Mouse (Mus musculus): Measurements from ENCODE around the gene Nup188. TPM values are rescaled to one million over a fixed set of nuclear protein-coding genes. Genes with fewer than 3 reads are reported as not detected.

The Nup188 gene
- polyA plus RNA-seq, 1 experiment = 17.5 TPM

- Histone ChIP-seq H3K36me3 (ENCODE audit: control insufficient read depth, insufficient read depth, low read length) (peaks cover 3% of the 10 kb centered on the region), H3K4me1 (ENCODE audit: control insufficient read depth, insufficient read depth, low read length) (no peaks in the 10 kb centered on the region), H3K27ac (ENCODE audit: insufficient read depth, low read depth, low read length) (no peak overlapping the region), H3K4me3 (ENCODE audit: insufficient read depth, low read depth, low read length) (no peak overlapping the region), H3K27me3 (replicated peaks; ENCODE audit: control insufficient read depth, insufficient read depth, low read length) (no peaks in the 10 kb centered on the region)
- 88% methylated on average over 4 of the region's 4 CpGs for WGBS
- DNase-seq = no peak
- TF ChIP-seq POLR2A (IDR thresholded peaks at IDR 0.05; ENCODE audit: low read depth, low read length) (no peak), CTCF (conservative IDR thresholded peaks at IDR 0.05; ENCODE audit: insufficient read depth, insufficient read length, low read depth, low read length) (no peak)
Measured at GRCm38 (mm10) chr2:30319260-30319659, 33.1 kb downstream of the Nup188 start.

- H3K4me3 ChIP-seq (ENCODE audit: insufficient read depth, low read depth, low read length) = no peak overlapping the region
- H3K27ac ChIP-seq (ENCODE audit: insufficient read depth, low read depth, low read length) = no peak overlapping the region
- TF ChIP-seq CTCF (conservative IDR thresholded peaks at IDR 0.05; ENCODE audit: insufficient read depth, insufficient read length, low read depth, low read length) = no peak
- TF ChIP-seq POLR2A (IDR thresholded peaks at IDR 0.05; ENCODE audit: low read depth, low read length) = no peak
- peaks cover 2% of the 10 kb centered on the region; the same call in 1 of the 2 replicates for H3K36me3 ChIP-seq (ENCODE audit: control insufficient read depth, insufficient read depth, low read length)
- DNase-seq = no peak
- H3K27me3 ChIP-seq (replicated peaks; ENCODE audit: control insufficient read depth, insufficient read depth, low read length) = no peaks in the 10 kb centered on the region
- WGBS = 89% methylated on average over 7 of the region's 7 CpGs
- no peaks in the 10 kb centered on the region for H3K4me1 ChIP-seq (ENCODE audit: control insufficient read depth, insufficient read depth, low read length)
Measured at GRCm38 (mm10) chr2:30323111-30323510, 36.9 kb downstream of the Nup188 start.

DNA sequence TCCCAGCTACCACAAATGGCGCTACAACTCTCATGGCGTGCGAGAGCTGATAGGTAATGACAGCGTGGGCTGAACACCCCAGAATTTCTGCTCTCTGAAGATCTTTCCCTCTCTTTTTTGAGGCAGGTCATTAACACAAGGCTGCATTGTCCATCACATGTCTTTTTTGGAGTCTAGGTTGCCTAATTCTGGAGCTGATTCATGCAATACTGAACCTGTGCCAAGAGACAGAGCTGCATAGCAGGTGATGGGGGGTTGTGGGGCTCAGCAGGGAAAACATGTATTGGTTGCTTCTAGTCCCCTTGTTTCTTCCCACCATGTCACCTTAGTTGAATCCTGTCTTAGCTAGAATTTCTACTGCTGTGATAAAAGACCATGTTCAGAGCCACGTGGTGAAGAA, 39.1 kb downstream of the Nup188 start:
- 95% methylated on average over 5 of the region's 5 CpGs for WGBS
- Histone ChIP-seq H3K36me3 (ENCODE audit: control insufficient read depth, insufficient read depth, low read length) (0 out of 2 replicates have a peak, but pooled peaks cover 2% of the 10 kb centered on the region), H3K27ac (ENCODE audit: insufficient read depth, low read depth, low read length) (no peak overlapping the region), H3K27me3 (replicated peaks; ENCODE audit: control insufficient read depth, insufficient read depth, low read length) (no peaks in the 10 kb centered on the region), H3K4me3 (ENCODE audit: insufficient read depth, low read depth, low read length) (no peak overlapping the region), H3K4me1 (ENCODE audit: control insufficient read depth, insufficient read depth, low read length) (no peaks in the 10 kb centered on the region)
- DNase-seq = no peak
- TF ChIP-seq POLR2A (IDR thresholded peaks at IDR 0.05; ENCODE audit: low read depth, low read length) (no peak), CTCF (conservative IDR thresholded peaks at IDR 0.05; ENCODE audit: insufficient read depth, insufficient read length, low read depth, low read length) (no peak)

DNA sequence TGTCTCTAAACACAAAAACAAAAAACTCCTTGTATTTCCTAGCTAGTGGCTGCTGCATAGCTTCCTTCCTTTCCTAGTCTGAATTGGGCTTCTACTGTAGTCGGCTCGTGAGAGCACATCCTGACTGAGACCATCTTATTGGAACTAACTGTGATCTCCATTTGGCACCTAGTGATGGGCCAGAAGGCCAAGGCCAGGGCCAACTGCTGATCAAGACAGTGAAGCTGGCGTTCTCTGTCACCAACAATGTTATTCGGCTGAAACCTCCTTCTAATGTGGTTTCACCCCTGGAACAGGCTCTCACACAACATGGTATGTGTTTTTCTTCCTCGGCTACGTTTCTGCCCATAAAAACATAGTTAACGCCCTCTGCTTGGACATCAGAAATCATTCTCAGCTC, 41.1 kb downstream of the Nup188 start:
- H3K27me3 ChIP-seq (replicated peaks; ENCODE audit: control insufficient read depth, insufficient read depth, low read length) = no peaks in the 10 kb centered on the region
- no peak overlapping the region for H3K4me3 ChIP-seq (ENCODE audit: insufficient read depth, low read depth, low read length)
- H3K4me1 ChIP-seq (ENCODE audit: control insufficient read depth, insufficient read depth, low read length) = no peaks in the 10 kb centered on the region
- DNase-seq = no peak
- no peak overlapping the region for H3K27ac ChIP-seq (ENCODE audit: insufficient read depth, low read depth, low read length)
- 0 out of 2 replicates have a peak, but pooled peaks cover 2% of the 10 kb centered on the region for H3K36me3 ChIP-seq (ENCODE audit: control insufficient read depth, insufficient read depth, low read length)
- 86% methylated on average over 7 of the region's 7 CpGs for WGBS
- TF ChIP-seq POLR2A (IDR thresholded peaks at IDR 0.05; ENCODE audit: low read depth, low read length) = no peak
- TF ChIP-seq CTCF (conservative IDR thresholded peaks at IDR 0.05; ENCODE audit: insufficient read depth, insufficient read length, low read depth, low read length) = no peak

- H3K27me3 ChIP-seq (replicated peaks; ENCODE audit: control insufficient read depth, insufficient read depth, low read length) = no peaks in the 10 kb centered on the region
- no peak overlapping the region for H3K27ac ChIP-seq (ENCODE audit: insufficient read depth, low read depth, low read length)
- H3K36me3 ChIP-seq (ENCODE audit: control insufficient read depth, insufficient read depth, low read length) = peaks cover 2% of the 10 kb centered on the region; the same call in 1 of the 2 replicates
- no peak overlapping the region for H3K4me3 ChIP-seq (ENCODE audit: insufficient read depth, low read depth, low read length)
- DNase-seq = no peak
- H3K4me1 ChIP-seq (ENCODE audit: control insufficient read depth, insufficient read depth, low read length) = no peaks in the 10 kb centered on the region
- no peak for TF ChIP-seq CTCF (conservative IDR thresholded peaks at IDR 0.05; ENCODE audit: insufficient read depth, insufficient read length, low read depth, low read length)
- no peak for TF ChIP-seq POLR2A (IDR thresholded peaks at IDR 0.05; ENCODE audit: low read depth, low read length)
- 87% methylated on average over 3 of the region's 3 CpGs for WGBS
Measured at GRCm38 (mm10) chr2:30328791-30329190, 42.6 kb downstream of the Nup188 start.

DNA sequence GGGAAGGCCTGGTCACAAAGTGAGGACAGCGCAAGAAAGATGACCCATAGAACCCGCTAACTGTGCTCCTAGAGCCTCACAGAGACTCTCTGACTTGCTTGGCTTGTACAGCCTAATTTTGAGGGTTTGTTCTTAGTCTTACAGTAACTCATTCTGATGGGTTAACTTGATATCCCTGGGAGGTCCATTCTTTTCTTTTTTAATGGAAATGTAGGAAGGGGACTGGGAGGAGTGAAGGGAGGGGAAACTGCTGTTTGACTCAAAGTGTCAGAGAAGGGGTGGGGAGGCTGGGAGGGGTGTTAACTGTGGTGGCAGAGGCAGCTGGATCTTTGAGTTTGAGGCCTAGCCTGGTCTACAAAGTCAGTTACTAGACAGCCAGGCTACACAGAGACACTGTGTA, 49.1 kb downstream of the Nup188 start:
- no peak overlapping the region for H3K4me3 ChIP-seq (ENCODE audit: insufficient read depth, low read depth, low read length)
- no peak overlapping the region for H3K27ac ChIP-seq (ENCODE audit: insufficient read depth, low read depth, low read length)
- no peaks in the 10 kb centered on the region for H3K4me1 ChIP-seq (ENCODE audit: control insufficient read depth, insufficient read depth, low read length)
- 92% methylated on average over 2 of the region's 2 CpGs for WGBS
- TF ChIP-seq POLR2A (IDR thresholded peaks at IDR 0.05; ENCODE audit: low read depth, low read length) = no peak
- TF ChIP-seq CTCF (conservative IDR thresholded peaks at IDR 0.05; ENCODE audit: insufficient read depth, insufficient read length, low read depth, low read length) = no peak
- peaks cover 2% of the 10 kb centered on the region; the same call in 1 of the 2 replicates for H3K36me3 ChIP-seq (ENCODE audit: control insufficient read depth, insufficient read depth, low read length)
- no peaks in the 10 kb centered on the region for H3K27me3 ChIP-seq (replicated peaks; ENCODE audit: control insufficient read depth, insufficient read depth, low read length)
- DNase-seq = no peak

DNA sequence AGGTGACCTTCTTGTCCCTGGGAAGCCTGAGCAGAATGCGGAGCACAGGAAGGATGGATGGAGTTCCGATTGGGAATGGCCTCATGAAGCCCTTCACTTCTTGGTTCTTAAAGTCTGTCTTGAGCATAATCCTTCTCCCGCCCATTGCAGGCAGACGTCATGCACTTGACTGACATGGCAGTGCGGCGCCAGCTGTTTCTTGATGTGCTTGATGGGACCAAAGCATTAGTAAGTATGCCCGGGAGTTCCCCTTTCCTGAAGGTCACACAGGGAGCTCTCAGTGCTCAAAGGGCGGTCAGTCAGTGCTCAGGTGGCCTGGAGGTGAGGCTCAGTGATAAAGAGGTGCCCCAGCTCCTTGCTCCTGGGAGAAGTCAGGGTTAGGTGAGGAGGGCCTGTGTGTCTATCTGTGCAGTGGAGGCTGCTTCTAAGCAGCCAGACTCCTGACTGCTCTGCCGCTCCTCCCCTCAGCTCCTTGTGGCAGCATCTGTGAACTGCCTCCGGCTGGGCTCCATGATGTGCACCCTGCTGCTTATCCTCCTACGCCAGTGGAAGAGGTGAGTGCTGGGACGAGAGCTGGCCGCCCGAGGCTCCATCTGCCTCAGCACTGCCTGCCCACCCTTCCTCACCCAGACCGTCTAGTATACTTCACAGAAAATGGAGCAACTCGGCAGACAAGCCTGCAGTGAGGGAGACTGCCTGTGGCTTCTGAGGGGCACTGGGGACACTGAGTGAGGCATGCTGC, 50.1 kb downstream of the Nup188 start:
- no peak for DNase-seq
- Histone ChIP-seq H3K27me3 (replicated peaks; ENCODE audit: control insufficient read depth, insufficient read depth, low read length) (no peaks in the 10 kb centered on the region), H3K27ac (ENCODE audit: insufficient read depth, low read depth, low read length) (no peak overlapping the region), H3K4me1 (ENCODE audit: control insufficient read depth, insufficient read depth, low read length) (no peaks in the 10 kb centered on the region), H3K4me3 (ENCODE audit: insufficient read depth, low read depth, low read length) (no peak overlapping the region), H3K36me3 (ENCODE audit: control insufficient read depth, insufficient read depth, low read length) (peaks cover 2% of the 10 kb centered on the region; the same call in 1 of the 2 replicates)
- TF ChIP-seq POLR2A (IDR thresholded peaks at IDR 0.05; ENCODE audit: low read depth, low read length) (no peak), CTCF (conservative IDR thresholded peaks at IDR 0.05; ENCODE audit: insufficient read depth, insufficient read length, low read depth, low read length) (no peak)
- WGBS = 88% methylated on average over 16 of the region's 16 CpGs
